Mouse (Mus musculus) adrenal gland, postnatal 14 days (tissue): Measurements from ENCODE around the gene Nav2. TPM values are rescaled to one million over a fixed set of nuclear protein-coding genes. Genes with fewer than 3 reads are reported as not detected.

Experiments used
- DNase-seq: peaks from one replicate; pipeline ENCODE4 v3.0.0; 2021; ENCODE audit warnings: mixed read lengths
- total RNA-seq: library from RNA; stranded (reverse); gene quantifications from 2 replicates; pipeline ENCODE4 v1.2.3, GENCODE M21; 2021

Gene Nav2
- total RNA-seq, 1 experiment from 2014 or later: 14.2 TPM

GRCm38 (mm10) chr7:49210721-49211120 lies 302.2 kb downstream of the Nav2 start:
- DNase-seq: no peak

GRCm38 (mm10) chr7:49213011-49213410 lies 304.5 kb downstream of the Nav2 start:
- peak; percentile 85 for DNase-seq

- DNase-seq: no peak
Observed at GRCm38 (mm10) chr7:49217786-49218185, 309.3 kb downstream of the Nav2 start.

GRCm38 (mm10) chr7:49225741-49226140 lies 317.2 kb downstream of the Nav2 start:
- peak; percentile 48 for DNase-seq

- DNase-seq: peak; percentile 33
Observed at GRCm38 (mm10) chr7:49232969-49233368, 324.5 kb downstream of the Nav2 start.

- DNase-seq: no peak
Observed at GRCm38 (mm10) chr7:49234288-49234687, 325.8 kb downstream of the Nav2 start.

GRCm38 (mm10) chr7:49235271-49235681 lies 326.8 kb downstream of the Nav2 start:
- DNase-seq: peak; percentile 18

- no peak for DNase-seq
Observed at GRCm38 (mm10) chr7:49235821-49236220, 327.3 kb downstream of the Nav2 start.

- DNase-seq: no peak
Observed at GRCm38 (mm10) chr7:49240461-49240860, 331.9 kb downstream of the Nav2 start.

GRCm38 (mm10) chr7:49241229-49241751 lies 332.8 kb downstream of the Nav2 start:
- DNase-seq: no peak

- no peak for DNase-seq
Observed at GRCm38 (mm10) chr7:49242261-49242660, 333.7 kb downstream of the Nav2 start.

- no peak for DNase-seq
Observed at GRCm38 (mm10) chr7:49243079-49243478, 334.6 kb downstream of the Nav2 start.

- DNase-seq: peak; percentile 97
Observed at GRCm38 (mm10) chr7:49245537-49246239, 337.2 kb downstream of the Nav2 start.

GRCm38 (mm10) chr7:49246240-49246578 lies 337.7 kb downstream of the Nav2 start:
- no peak for DNase-seq

GRCm38 (mm10) chr7:49246584-49247481 lies 338.3 kb downstream of the Nav2 start:
- no peak for DNase-seq

GRCm38 (mm10) chr7:49247744-49248331 lies 339.3 kb downstream of the Nav2 start:
- peak; percentile 79 for DNase-seq

- DNase-seq: peak; percentile 47
Observed at GRCm38 (mm10) chr7:49248333-49249086, 340.0 kb downstream of the Nav2 start.

GRCm38 (mm10) chr7:49249462-49249861 lies 340.9 kb downstream of the Nav2 start:
- DNase-seq: no peak

GRCm38 (mm10) chr7:49249996-49250395 lies 341.5 kb downstream of the Nav2 start:
- peak; percentile 87 for DNase-seq

- no peak for DNase-seq
Observed at GRCm38 (mm10) chr7:49250581-49251307, 342.2 kb downstream of the Nav2 start.

GRCm38 (mm10) chr7:49251308-49251638 lies 342.8 kb downstream of the Nav2 start:
- no peak for DNase-seq
